Mouse (Mus musculus) embryonic fibroblast, embryonic 13.5 days (primary cell): ENCODE measurements at regions not wholly inside any gene's neighbourhood (a gene's known extent, or its start where the extent isn't known, plus 50 kb on each side); places are given as distances from the start of the nearest gene placed in this dataset.

Source experiments
- CTCF ChIP-seq: IDR thresholded peaks from 2 replicates; pipeline ENCODE4 v1.5.1; 2011; ENCODE audit warnings: mild to moderate bottlenecking, control low read depth, low read length, moderate library complexity, borderline replicate concordance; ENCODE audit not compliant: insufficient read depth
- POLR2A ChIP-seq: IDR thresholded peaks from 2 replicates; pipeline ENCODE4 v1.6.1; 2011; ENCODE audit warnings: low read depth, mild to moderate bottlenecking, control low read depth, low read length, moderate library complexity

DNA sequence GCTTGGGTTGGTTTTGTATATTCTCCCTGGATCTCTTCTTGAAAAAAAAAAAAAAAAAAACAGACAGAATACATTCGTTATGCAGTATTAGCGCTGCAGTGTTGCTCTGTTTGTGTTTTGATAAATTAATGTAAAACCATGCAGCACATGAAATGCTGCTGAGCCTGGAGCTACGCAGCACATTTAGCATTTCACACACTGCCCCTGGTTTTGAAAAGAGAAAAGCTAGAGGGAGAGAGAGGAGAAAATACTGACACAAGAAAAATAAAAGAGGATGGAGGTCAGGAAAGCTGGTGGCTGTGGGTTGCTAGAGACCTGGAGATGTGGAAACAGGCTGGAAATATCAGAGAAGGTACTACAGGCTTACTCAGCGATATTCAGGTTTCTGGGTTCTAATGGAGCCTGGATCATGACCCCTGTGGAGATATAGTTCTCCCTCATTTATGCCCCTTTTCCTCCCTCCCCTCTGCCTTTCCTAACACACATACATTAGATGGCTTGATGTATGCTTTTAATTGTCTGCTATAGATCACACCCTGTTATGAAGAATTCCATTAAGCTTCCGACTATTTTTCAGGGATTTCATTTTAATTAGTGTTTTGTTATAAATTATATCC, 296.8 kb upstream of the Rsrc1 start:
- TF ChIP-seq CTCF (no peak), POLR2A (no peak)
